Mouse (Mus musculus) left cerebral cortex, postnatal 14 days (tissue): ENCODE results near the gene Tent2. TPM values are rescaled to one million over a fixed set of nuclear protein-coding genes. Genes with fewer than 3 reads are reported as not detected.

Experiments used
- total RNA-seq, 2 experiments: library from RNA; stranded (reverse); gene quantifications; 2 replicates each; pipeline ENCODE4 v1.2.3; 2021

Tent2 gene
- total RNA-seq, 2 experiments from 2014 or later = 25.2 to 25.4 TPM

Other genes with a start within 250 kb of the Tent2 start
- 1 to 10 TPM; 2.2 to 2.8 TPM for gene Cmya5, start 47.7 kb downstream of the Tent2 start, total RNA-seq
- 100 to 1,000 TPM; 246 to 263 TPM for gene Homer1, start 107.2 kb upstream of the Tent2 start, total RNA-seq